Comparison of ENCODE assay signal across 14 mouse cellular contexts in genomic region chr10:83217256-83217655, GRCm38 (mm10).
DNase-seq lines count a peak whose midpoint lies in the region; ATAC-seq and TF ChIP-seq lines count a peak whose summit lies in the region.
"Had no signal": no experiment of that assay in that cellular context is flagged by ENCODE, and none has a peak within 500 bp of the region (broad histone marks: within the 10 kb centered on the region; RNA-seq: fewer than 3 reads in every experiment).

No protein-coding gene starts in this region.

- H3K36me3 ChIP-seq in limb, embryonic 14.5 days (ENCODE audit: control insufficient read depth, insufficient read depth, low read length): no peaks in the 10 kb centered on the region
- no peaks in the 10 kb centered on the region for H3K36me3 ChIP-seq in limb, embryonic 10.5 days
- H3K36me3 ChIP-seq in embryonic facial prominence, embryonic 14.5 days (ENCODE audit: control insufficient read depth, insufficient read depth, low read length): no peaks in the 10 kb centered on the region
- H3K36me3 ChIP-seq in lung, postnatal 0 days (ENCODE audit: insufficient read depth, low read length): no peaks in the 10 kb centered on the region
- H3K36me3 ChIP-seq: limb, embryonic 15.5 days had no signal

- ATAC-seq in limb, embryonic 14.5 days (ENCODE audit: low FRiP score, low read depth): peak; percentile 35; the same call in 1 of the 2 replicates
- peak; percentile 53; the same call in 1 of the 2 replicates for ATAC-seq in embryonic facial prominence, embryonic 14.5 days (ENCODE audit: low read depth)
- ATAC-seq in lung, postnatal 0 days: peak; percentile 83
- ATAC-seq: CD4-positive, CD25-positive, alpha-beta regulatory T cell, adult 4 months; forebrain, embryonic 14.5 days had no signal

- H3K27me3 ChIP-seq in limb, embryonic 14.5 days (ENCODE audit: control insufficient read depth, insufficient read depth, low read length): no peaks in the 10 kb centered on the region
- H3K27me3 ChIP-seq in limb, embryonic 10.5 days (ENCODE audit: low read depth, poor library complexity, severe bottlenecking): no peaks in the 10 kb centered on the region
- no peaks in the 10 kb centered on the region for H3K27me3 ChIP-seq in embryonic facial prominence, embryonic 14.5 days (replicated peaks; ENCODE audit: control insufficient read depth, insufficient read depth, low read length)
- H3K27me3 ChIP-seq in lung, postnatal 0 days (replicated peaks; ENCODE audit: insufficient read depth, low read length): no peaks in the 10 kb centered on the region
- H3K27me3 ChIP-seq: limb, embryonic 15.5 days had no signal

- no peak for TF ChIP-seq POLR2A in limb, embryonic 14.5 days (IDR thresholded peaks at IDR 0.05; ENCODE audit: borderline replicate concordance, extremely low read depth, insufficient read depth, insufficient read length)

- 60% methylated on average over 5 of the region's 5 CpGs for WGBS in limb, embryonic 14.5 days
- WGBS in limb, embryonic 10.5 days: 78% methylated on average over 5 of the region's 5 CpGs
- 37% methylated on average over 5 of the region's 5 CpGs for WGBS in embryonic facial prominence, embryonic 14.5 days
- WGBS in lung, postnatal 0 days: 54% methylated on average over 5 of the region's 5 CpGs

- no peaks in the 10 kb centered on the region for H3K9me3 ChIP-seq in limb, embryonic 14.5 days (ENCODE audit: control insufficient read depth, low read length)
- H3K9me3 ChIP-seq in limb, embryonic 10.5 days (replicated peaks): no peaks in the 10 kb centered on the region
- H3K9me3 ChIP-seq in embryonic facial prominence, embryonic 14.5 days (ENCODE audit: control insufficient read depth, low read length): no peaks in the 10 kb centered on the region
- no peaks in the 10 kb centered on the region for H3K9me3 ChIP-seq in lung, postnatal 0 days (ENCODE audit: low read length)
- H3K9me3 ChIP-seq: limb, embryonic 15.5 days had no signal

- H3K4me3 ChIP-seq in limb, embryonic 14.5 days (replicated peaks; ENCODE audit: low read length): no peak overlapping the region
- H3K4me3 ChIP-seq in limb, embryonic 10.5 days: no peak overlapping the region
- no peak overlapping the region for H3K4me3 ChIP-seq in embryonic facial prominence, embryonic 14.5 days (ENCODE audit: low read depth, low read length)
- H3K4me3 ChIP-seq in lung, postnatal 0 days (ENCODE audit: low read depth, low read length): no peak overlapping the region
- H3K4me3 ChIP-seq: limb, embryonic 15.5 days had no signal

- H3K27ac ChIP-seq in limb, embryonic 14.5 days (replicated peaks; ENCODE audit: low read depth, low read length): no peak overlapping the region
- H3K27ac ChIP-seq in limb, embryonic 10.5 days: no peak overlapping the region
- 0 out of 2 replicates have a peak overlapping the region, but pooled peaks have one; percentile 4 for H3K27ac ChIP-seq in embryonic facial prominence, embryonic 14.5 days (replicated peaks; ENCODE audit: low read depth, low read length)
- H3K27ac ChIP-seq in lung, postnatal 0 days (ENCODE audit: low read length): no peak overlapping the region
- H3K27ac ChIP-seq: limb, embryonic 15.5 days; macrophage had no signal

- H3K4me2 ChIP-seq in limb, embryonic 14.5 days (replicated peaks; ENCODE audit: low read depth, low read length, severe bottlenecking): no peak overlapping the region
- no peak overlapping the region for H3K4me2 ChIP-seq in embryonic facial prominence, embryonic 14.5 days (ENCODE audit: low read depth, low read length)
- no peak overlapping the region for H3K4me2 ChIP-seq in lung, postnatal 0 days (replicated peaks; ENCODE audit: low read depth, low read length)
- H3K4me2 ChIP-seq: limb, embryonic 15.5 days had no signal

- TF ChIP-seq CTCF in lung, postnatal 0 days (IDR thresholded peaks at IDR 0.05): no peak

- no peak for TF ChIP-seq EP300 in lung, postnatal 0 days (IDR thresholded peaks at IDR 0.05)

- no peak for DNase-seq in limb, embryonic 14.5 days (ENCODE audit: low spot score)
- no peak for DNase-seq in limb, embryonic 10.5 days (ENCODE audit: low spot score)
- peak; percentile 67 for DNase-seq in embryonic facial prominence, embryonic 14.5 days (ENCODE audit: low spot score)
- DNase-seq in heart, adult 9 months (ENCODE audit: low spot score in 2 of 2): peak; percentile 28 to 57
- DNase-seq in lung, postnatal 0 days (ENCODE audit: low spot score): peak; percentile 68
- DNase-seq in retina, embryonic 14.5 days (ENCODE audit: low spot score): no peak
- no peak for DNase-seq in layer of hippocampus, postnatal 36 days
- DNase-seq: cerebellum, adult 9-10 months; midbrain, embryonic 14.5 days; right cerebral cortex, adult 18-20 months had no signal

- H3K9ac ChIP-seq in limb, embryonic 14.5 days (ENCODE audit: low read depth, low read length, severe bottlenecking): no peak overlapping the region
- no peak overlapping the region for H3K9ac ChIP-seq in embryonic facial prominence, embryonic 14.5 days (ENCODE audit: low read depth, low read length)
- no peak overlapping the region for H3K9ac ChIP-seq in lung, postnatal 0 days (replicated peaks; ENCODE audit: low read depth)
- H3K9ac ChIP-seq: limb, embryonic 15.5 days had no signal

- H3K4me1 ChIP-seq in limb, embryonic 14.5 days (ENCODE audit: control insufficient read depth, insufficient read depth, low read length): peaks cover 9% of the 10 kb centered on the region; the same call in 1 of the 2 replicates
- H3K4me1 ChIP-seq in limb, embryonic 10.5 days: peaks cover 3% of the 10 kb centered on the region
- no peaks in the 10 kb centered on the region for H3K4me1 ChIP-seq in embryonic facial prominence, embryonic 14.5 days (ENCODE audit: control insufficient read depth, insufficient read depth, low read length)
- H3K4me1 ChIP-seq in lung, postnatal 0 days (ENCODE audit: insufficient read depth, low read depth, low read length): no peaks in the 10 kb centered on the region

Comparison
In these comparisons a context has a peak if more than half of its experiments do, and no peak if none do; other contexts are left out.
1. DNase-seq: peak in embryonic facial prominence, embryonic 14.5 days (single experiment), heart, adult 9 months (2 of 2) and lung, postnatal 0 days (single experiment); none in limb, embryonic 14.5 days (single experiment), limb, embryonic 10.5 days (single experiment), retina, embryonic 14.5 days (single experiment) and layer of hippocampus, postnatal 36 days (0 of 2).
2. Peak in every context shown above with its lines, with median percentiles within 50 percentile points of each other: ATAC-seq.